ENCODE assay signal across 21 mouse cellular contexts in the genomic region with DNA sequence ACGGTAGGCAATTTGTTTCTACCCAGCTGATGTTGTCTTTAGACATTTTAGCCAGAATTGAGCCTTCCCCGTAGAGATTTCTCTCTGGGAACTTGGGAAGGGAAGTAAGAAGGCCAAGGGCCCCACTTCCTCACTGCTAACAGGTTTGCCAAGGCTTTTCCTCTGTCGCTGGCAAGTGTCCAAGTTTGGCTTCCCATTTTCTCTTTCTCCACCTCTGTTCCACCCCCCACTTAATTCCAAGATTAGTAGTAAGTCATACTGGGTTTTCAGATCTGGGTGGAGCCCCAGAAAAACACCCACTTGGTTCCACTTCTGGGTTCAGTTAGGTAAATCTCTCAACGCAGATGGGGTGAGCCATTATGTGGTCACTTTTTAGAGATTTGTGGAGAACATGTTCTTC.
DNase-seq lines count a peak whose midpoint lies in the region; ATAC-seq and TF ChIP-seq lines count a peak whose summit lies in the region.
"Had no signal": no experiment of that assay in that cellular context is flagged by ENCODE, and none has a peak within 500 bp of the region (broad histone marks: within the 10 kb centered on the region; RNA-seq: fewer than 3 reads in every experiment).

No protein-coding gene starts in this region.

- no peak overlapping the region for H3K9ac ChIP-seq in embryonic facial prominence, embryonic 15.5 days
- H3K9ac ChIP-seq: heart, embryonic 13.5 days; kidney, embryonic 15.5 days; liver, embryonic 15.5 days; stomach, embryonic 15.5 days had no signal

- H3K4me3 ChIP-seq in layer of hippocampus, adult 2 months: no peak overlapping the region
- H3K4me3 ChIP-seq in bone marrow macrophage, adult 2 months (ENCODE audit: insufficient read depth, low read length): no peak overlapping the region
- no peak overlapping the region for H3K4me3 ChIP-seq in embryonic facial prominence, embryonic 15.5 days (replicated peaks)
- no peak overlapping the region for H3K4me3 ChIP-seq in macrophage (ENCODE audit: inconsistent target)
- H3K4me3 ChIP-seq: heart, embryonic 13.5 days; hindbrain, embryonic 10.5 days; kidney, embryonic 15.5 days; liver, embryonic 15.5 days; stomach, embryonic 15.5 days had no signal

- H3K27me3 ChIP-seq in embryonic facial prominence, embryonic 15.5 days: no peaks in the 10 kb centered on the region
- H3K27me3 ChIP-seq: heart, embryonic 13.5 days; liver, embryonic 15.5 days; stomach, embryonic 15.5 days had no signal

- no peak for TF ChIP-seq CTCF in layer of hippocampus, adult 2 months (conservative IDR thresholded peaks at IDR 0.05)
- TF ChIP-seq CTCF in bone marrow macrophage, adult 2 months (IDR thresholded peaks at IDR 0.05; ENCODE audit: low read depth, low read length): no peak

- no peak for DNase-seq in layer of hippocampus, adult 2 months (ENCODE audit: low spot score in 2 of 2)
- no peak for DNase-seq in layer of hippocampus, adult 11-12 months (ENCODE audit: low spot score)
- no peak for DNase-seq in layer of hippocampus, adult 9-10 months (ENCODE audit: low spot score)
- no peak for DNase-seq in ovary, postnatal 14 days (ENCODE audit: low spot score)
- DNase-seq: cerebellum, adult 9-10 months; embryo, embryonic 11 days; gastrocnemius, postnatal 10 days; layer of hippocampus, adult 9-11 months; retina, postnatal 1 day; spleen, adult 18-20 months; thymus, postnatal 14 days had no signal

- 62% methylated on average over 4 of the region's 4 CpGs for WGBS in embryonic facial prominence, embryonic 15.5 days
- WGBS in macrophage (ENCODE audit: missing documents): 12% methylated on average over 4 of the region's 4 CpGs

- H3K4me2 ChIP-seq in embryonic facial prominence, embryonic 15.5 days (replicated peaks): no peak overlapping the region
- H3K4me2 ChIP-seq: heart, embryonic 13.5 days; kidney, embryonic 15.5 days; liver, embryonic 15.5 days; stomach, embryonic 15.5 days had no signal

- H3K79me2 ChIP-seq in macrophage (ENCODE audit: inconsistent target): no peaks in the 10 kb centered on the region; the same call in 1 of the 2 replicates

- H3K36me3 ChIP-seq in embryonic facial prominence, embryonic 15.5 days: peaks cover 7% of the 10 kb centered on the region
- peaks cover 51% of the 10 kb centered on the region; the same call in 1 of the 2 replicates for H3K36me3 ChIP-seq in macrophage (ENCODE audit: inconsistent target)
- H3K36me3 ChIP-seq: heart, embryonic 13.5 days; kidney, embryonic 15.5 days; liver, embryonic 15.5 days had no signal

- peak overlapping the region; percentile 57; the same call in 1 of the 2 replicates for H3K27ac ChIP-seq in layer of hippocampus, adult 2 months
- H3K27ac ChIP-seq in bone marrow macrophage, adult 2 months (ENCODE audit: insufficient read depth, low read depth, low read length): peak overlapping the region; percentile 71
- H3K27ac ChIP-seq in embryonic facial prominence, embryonic 15.5 days (replicated peaks): peak overlapping the region; percentile 75
- peak overlapping the region; percentile 42 for H3K27ac ChIP-seq in macrophage
- H3K27ac ChIP-seq: heart, embryonic 13.5 days; hindbrain, embryonic 10.5 days; kidney, embryonic 15.5 days; liver, embryonic 15.5 days; stomach, embryonic 15.5 days had no signal

- no peaks in the 10 kb centered on the region for H3K9me3 ChIP-seq in embryonic facial prominence, embryonic 15.5 days (replicated peaks)
- H3K9me3 ChIP-seq: heart, embryonic 13.5 days; hindbrain, embryonic 10.5 days; kidney, embryonic 15.5 days; liver, embryonic 15.5 days; stomach, embryonic 15.5 days had no signal

- peaks cover 73% of the 10 kb centered on the region for H3K4me1 ChIP-seq in bone marrow macrophage, adult 2 months (ENCODE audit: control insufficient read depth, insufficient read depth, low read length)
- H3K4me1 ChIP-seq in embryonic facial prominence, embryonic 15.5 days: peaks cover 51% of the 10 kb centered on the region
- H3K4me1 ChIP-seq: stomach, embryonic 15.5 days had no signal

- no peak for TF ChIP-seq POLR2A in bone marrow macrophage, adult 2 months (IDR thresholded peaks at IDR 0.05; ENCODE audit: borderline replicate concordance, low read depth, low read length)

- no peak for ATAC-seq in embryonic facial prominence, embryonic 15.5 days (ENCODE audit: insufficient number of reproducible peaks, low FRiP score, low TSS enrichment, low read depth)
- ATAC-seq: CD4-positive, CD25-positive, alpha-beta regulatory T cell, adult 4 months; inflammation-experienced regulatory T-cells, adult 6 months had no signal
